ENCODE assay signal across 10 mouse cellular contexts in the genomic region with DNA sequence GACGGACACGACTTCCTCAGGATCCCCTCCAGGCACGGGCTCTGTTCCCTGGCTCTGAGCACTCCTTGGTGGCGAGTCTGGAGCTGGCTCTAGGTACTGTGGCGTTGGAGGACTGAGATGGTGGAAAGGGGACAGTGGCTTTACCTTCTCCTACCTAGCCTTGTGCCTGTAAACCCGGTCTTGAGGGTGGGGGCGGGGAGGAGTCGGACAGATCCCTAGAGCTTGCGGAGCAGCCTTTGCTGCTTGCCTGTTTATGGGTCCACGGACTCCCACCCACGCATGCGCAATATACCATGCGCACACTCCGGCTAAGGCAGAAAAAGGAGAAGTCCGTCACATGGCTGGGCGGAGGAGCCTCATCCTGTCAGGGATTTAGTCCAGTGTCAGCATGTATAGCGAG. TPM values are rescaled to one million over a fixed set of nuclear protein-coding genes. Genes with fewer than 3 reads are reported as not detected.
A peak's percentile ranks its signal among the peaks of the same experiment; 100 is the strongest.
DNase-seq lines count a peak whose midpoint lies in the region; ATAC-seq lines count a peak whose summit lies in the region.
"Had no signal": no experiment of that assay in that cellular context is flagged by ENCODE, and none has a peak within 500 bp of the region (broad histone marks: within the 10 kb centered on the region; RNA-seq: fewer than 3 reads in every experiment).

No protein-coding gene starts in this region.

- H3K9me3 ChIP-seq in intestine, embryonic 15.5 days = no peaks in the 10 kb centered on the region
- no peaks in the 10 kb centered on the region for H3K9me3 ChIP-seq in intestine, embryonic 16.5 days (ENCODE audit: control insufficient read depth, low read length)
- no peaks in the 10 kb centered on the region for H3K9me3 ChIP-seq in forebrain, embryonic 14.5 days (replicated peaks; ENCODE audit: control insufficient read depth, low read length)
- H3K9me3 ChIP-seq: heart, embryonic 13.5 days had no signal

- no peak overlapping the region for H3K4me3 ChIP-seq in intestine, embryonic 15.5 days (replicated peaks)
- no peak overlapping the region for H3K4me3 ChIP-seq in intestine, embryonic 16.5 days (ENCODE audit: low read length)
- no peak overlapping the region for H3K4me3 ChIP-seq in forebrain, embryonic 14.5 days (ENCODE audit: low read depth, low read length)
- H3K4me3 ChIP-seq: heart, embryonic 13.5 days had no signal

- DNase-seq in MN1 (ENCODE audit: low spot score) = peak; percentile 88
- peak; percentile 43 to 72 for DNase-seq in heart, adult 9 months (ENCODE audit: low spot score in 2 of 2)
- DNase-seq in lung, postnatal 10 days = peak; percentile 39
- DNase-seq in T-cell, adult 2 months (ENCODE audit: low spot score) = no peak
- no peak for DNase-seq in forebrain, embryonic 14.5 days (ENCODE audit: low spot score)

- no peaks in the 10 kb centered on the region for H3K36me3 ChIP-seq in intestine, embryonic 15.5 days
- H3K36me3 ChIP-seq in intestine, embryonic 16.5 days (ENCODE audit: control insufficient read depth, insufficient read depth, low read length) = no peaks in the 10 kb centered on the region
- no peaks in the 10 kb centered on the region for H3K36me3 ChIP-seq in forebrain, embryonic 14.5 days (ENCODE audit: control insufficient read depth, insufficient read depth, low read length)
- H3K36me3 ChIP-seq: heart, embryonic 13.5 days had no signal

- H3K27me3 ChIP-seq in intestine, embryonic 15.5 days (replicated peaks) = no peaks in the 10 kb centered on the region
- no peaks in the 10 kb centered on the region for H3K27me3 ChIP-seq in intestine, embryonic 16.5 days (replicated peaks; ENCODE audit: control insufficient read depth, insufficient read depth, low read length)
- no peaks in the 10 kb centered on the region for H3K27me3 ChIP-seq in forebrain, embryonic 14.5 days (replicated peaks; ENCODE audit: control insufficient read depth, insufficient read depth, low read length)
- H3K27me3 ChIP-seq: Patski had no signal

- 0 out of 2 replicates have a peak, but pooled peaks cover 4% of the 10 kb centered on the region for H3K4me1 ChIP-seq in intestine, embryonic 15.5 days (replicated peaks)
- H3K4me1 ChIP-seq in intestine, embryonic 16.5 days (ENCODE audit: control insufficient read depth, insufficient read depth, low read length) = no peaks in the 10 kb centered on the region
- H3K4me1 ChIP-seq in forebrain, embryonic 14.5 days (ENCODE audit: control insufficient read depth, insufficient read depth, low read length) = no peaks in the 10 kb centered on the region

- 0 out of 2 replicates have a peak, but pooled peaks have one; percentile 36 for ATAC-seq in intestine, embryonic 15.5 days
- no peak for ATAC-seq in intestine, embryonic 16.5 days
- no peak for ATAC-seq in forebrain, embryonic 14.5 days
- ATAC-seq in cerebellum, adult (ENCODE audit: insufficient number of reproducible peaks, low FRiP score, low TSS enrichment) = no peak
- ATAC-seq: Patski had no signal

- H3K27ac ChIP-seq in intestine, embryonic 15.5 days = no peak overlapping the region
- H3K27ac ChIP-seq in intestine, embryonic 16.5 days (ENCODE audit: low read length) = no peak overlapping the region
- H3K27ac ChIP-seq in forebrain, embryonic 14.5 days (ENCODE audit: low read depth, low read length) = no peak overlapping the region
- H3K27ac ChIP-seq: heart, embryonic 13.5 days had no signal

- H3K4me2 ChIP-seq in intestine, embryonic 15.5 days (replicated peaks) = no peak overlapping the region
- H3K4me2 ChIP-seq in intestine, embryonic 16.5 days (ENCODE audit: low read depth, low read length) = no peak overlapping the region
- H3K4me2 ChIP-seq in forebrain, embryonic 14.5 days (ENCODE audit: low read length) = no peak overlapping the region
- H3K4me2 ChIP-seq: heart, embryonic 13.5 days had no signal

- WGBS in intestine, embryonic 15.5 days = 57% methylated on average over 17 of the region's 17 CpGs
- 63% methylated on average over 17 of the region's 17 CpGs for WGBS in intestine, embryonic 16.5 days
- 84% methylated on average over 17 of the region's 17 CpGs for WGBS in forebrain, embryonic 14.5 days

- H3K9ac ChIP-seq in intestine, embryonic 15.5 days = no peak overlapping the region
- no peak overlapping the region for H3K9ac ChIP-seq in intestine, embryonic 16.5 days (ENCODE audit: low read depth, low read length)
- no peak overlapping the region for H3K9ac ChIP-seq in forebrain, embryonic 14.5 days (ENCODE audit: low read length)
- H3K9ac ChIP-seq: heart, embryonic 13.5 days had no signal

RNA-seq across cellular contexts. Expression of gene Pbp2, which starts 13.9 kb away (rescaled TPM):
- 0.25 TPM in 1 of 2 replicates, not detected in the other for polyA plus RNA-seq in intestine, embryonic 15.5 days (2015; fragmentation: Nextera tagmentation; extraction: Ambion mirVana)
- polyA plus RNA-seq in intestine, embryonic 16.5 days (2015; fragmentation: Nextera tagmentation; extraction: Ambion mirVana) = 0.10 and 0.11 TPM in 2 replicates
- polyA plus RNA-seq in forebrain, embryonic 14.5 days (2014; fragmentation: Nextera tagmentation; extraction: Ambion mirVana) = not detected in 2 replicates
- polyA plus RNA-seq: heart, embryonic 13.5 days; Patski had no signal

RNA-seq across cellular contexts. Expression of gene Gsg1, which starts 42.1 kb away (rescaled TPM):
- 0.41 and 0.47 TPM in 2 replicates for polyA plus RNA-seq in intestine, embryonic 15.5 days (2015; fragmentation: Nextera tagmentation; extraction: Ambion mirVana)
- polyA plus RNA-seq in intestine, embryonic 16.5 days (2015; fragmentation: Nextera tagmentation; extraction: Ambion mirVana) = 0.33 and 0.47 TPM in 2 replicates
- polyA plus RNA-seq in forebrain, embryonic 14.5 days (2014; fragmentation: Nextera tagmentation; extraction: Ambion mirVana) = 0.31 and 0.55 TPM in 2 replicates

Comparison
In these comparisons a context has a peak if more than half of its experiments do, and no peak if none do; other contexts are left out.
1. DNase-seq: peak in MN1 (single experiment), heart, adult 9 months (2 of 2) and lung, postnatal 10 days (single experiment); none in T-cell, adult 2 months (single experiment) and forebrain, embryonic 14.5 days (single experiment).